Mouse (Mus musculus) cerebellum, postnatal 10 days (tissue): ENCODE results near the gene Chrm3.

Source experiments
- DNase-seq, 2 experiments: peaks; one replicate each; pipeline ENCODE4 v3.0.0; 2021; ENCODE audit warnings: mixed read lengths in 2 of 2

The Chrm3 gene

DNA sequence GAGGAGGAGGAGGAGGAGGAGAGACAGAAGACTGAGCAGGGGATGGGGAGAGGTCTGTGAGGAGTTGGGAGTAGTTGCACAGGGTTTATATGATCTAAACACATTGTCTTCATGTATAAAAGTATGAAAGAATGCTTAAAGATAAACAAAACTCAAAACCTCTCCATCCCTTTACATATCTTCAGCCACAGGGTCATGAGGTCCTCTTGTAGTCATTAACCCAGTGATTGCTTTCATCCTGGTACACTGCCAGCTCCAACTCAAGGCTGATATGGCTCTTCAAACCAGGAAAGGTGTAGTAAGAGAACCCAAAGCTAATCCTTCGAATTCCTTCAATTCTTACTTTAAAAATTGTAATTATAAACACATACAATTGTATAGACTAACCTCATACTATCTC is 470.7 kb downstream of the Chrm3 start:
- DNase-seq = no peak

DNA sequence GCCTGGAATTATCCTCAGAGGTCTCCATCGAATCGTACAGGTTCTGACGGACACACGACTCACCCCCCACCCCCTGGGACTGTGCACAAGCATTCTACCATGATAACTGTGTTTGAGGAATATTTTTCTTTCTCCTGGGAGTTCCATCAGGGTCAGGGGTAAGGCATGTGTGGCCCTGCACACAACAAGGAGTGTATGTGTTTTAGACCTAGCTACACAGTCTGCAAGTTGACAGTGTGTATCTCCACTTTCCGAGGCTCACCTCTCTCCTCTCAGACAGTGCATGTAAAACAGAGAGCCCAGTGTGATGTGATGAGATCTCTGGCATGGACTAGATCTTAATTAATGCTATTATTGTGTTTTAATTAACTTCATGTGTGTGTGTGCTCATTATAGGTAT is 472.4 kb downstream of the Chrm3 start:
- DNase-seq = no peak

DNA sequence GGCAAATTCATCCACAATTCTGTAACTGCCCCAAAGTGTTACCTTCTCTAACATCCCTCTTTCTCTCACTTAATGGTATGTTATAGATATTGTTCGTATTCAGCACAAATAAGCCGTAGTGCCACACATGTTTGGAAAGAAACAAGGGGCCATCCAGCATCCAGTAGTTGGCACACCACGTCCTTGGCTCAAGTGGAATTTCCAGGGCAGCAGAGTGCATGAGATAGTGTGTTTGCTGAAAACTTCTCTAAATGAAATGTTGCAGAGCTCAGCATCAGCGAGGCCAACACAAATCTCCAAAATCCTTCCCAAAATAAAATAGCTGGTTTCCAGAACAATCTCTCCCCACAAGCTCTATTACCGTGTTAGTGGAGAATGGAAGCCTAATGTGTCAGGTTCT is 473.4 kb downstream of the Chrm3 start:
- DNase-seq = no peak

DNA sequence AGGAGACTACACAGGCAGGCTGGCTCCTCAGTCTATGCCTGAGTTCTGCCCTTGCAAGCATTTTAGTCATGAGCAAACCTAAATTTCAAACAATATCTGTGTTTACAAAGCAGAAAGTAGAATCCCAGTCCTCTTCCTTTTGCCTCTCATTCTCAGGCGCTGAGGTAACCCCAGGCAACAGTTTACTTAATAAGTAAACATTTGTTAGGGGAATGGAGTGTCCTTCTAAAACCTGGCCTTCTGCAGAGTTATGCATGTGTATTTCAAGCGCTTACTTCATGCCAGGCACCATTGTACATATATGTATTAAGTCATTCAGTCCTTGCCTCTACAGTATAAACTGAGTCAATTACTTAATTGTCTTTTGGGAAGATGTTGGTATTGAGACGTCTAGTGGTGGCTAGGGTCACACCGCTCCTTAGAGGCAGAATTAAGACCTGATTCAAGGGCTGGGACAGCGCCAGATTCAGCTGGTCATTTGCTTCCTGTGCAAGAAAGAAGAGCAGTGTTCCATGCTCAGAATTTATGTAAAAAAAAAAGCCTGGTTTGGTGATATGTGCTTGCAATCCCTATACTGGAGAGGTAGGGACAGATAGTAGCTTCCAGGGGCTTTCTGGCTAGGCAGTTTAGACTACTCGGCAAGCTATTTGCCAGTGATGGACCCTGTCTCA is 474.0 kb downstream of the Chrm3 start:
- DNase-seq = peak in 1 of 2 experiments; percentile 28

DNA sequence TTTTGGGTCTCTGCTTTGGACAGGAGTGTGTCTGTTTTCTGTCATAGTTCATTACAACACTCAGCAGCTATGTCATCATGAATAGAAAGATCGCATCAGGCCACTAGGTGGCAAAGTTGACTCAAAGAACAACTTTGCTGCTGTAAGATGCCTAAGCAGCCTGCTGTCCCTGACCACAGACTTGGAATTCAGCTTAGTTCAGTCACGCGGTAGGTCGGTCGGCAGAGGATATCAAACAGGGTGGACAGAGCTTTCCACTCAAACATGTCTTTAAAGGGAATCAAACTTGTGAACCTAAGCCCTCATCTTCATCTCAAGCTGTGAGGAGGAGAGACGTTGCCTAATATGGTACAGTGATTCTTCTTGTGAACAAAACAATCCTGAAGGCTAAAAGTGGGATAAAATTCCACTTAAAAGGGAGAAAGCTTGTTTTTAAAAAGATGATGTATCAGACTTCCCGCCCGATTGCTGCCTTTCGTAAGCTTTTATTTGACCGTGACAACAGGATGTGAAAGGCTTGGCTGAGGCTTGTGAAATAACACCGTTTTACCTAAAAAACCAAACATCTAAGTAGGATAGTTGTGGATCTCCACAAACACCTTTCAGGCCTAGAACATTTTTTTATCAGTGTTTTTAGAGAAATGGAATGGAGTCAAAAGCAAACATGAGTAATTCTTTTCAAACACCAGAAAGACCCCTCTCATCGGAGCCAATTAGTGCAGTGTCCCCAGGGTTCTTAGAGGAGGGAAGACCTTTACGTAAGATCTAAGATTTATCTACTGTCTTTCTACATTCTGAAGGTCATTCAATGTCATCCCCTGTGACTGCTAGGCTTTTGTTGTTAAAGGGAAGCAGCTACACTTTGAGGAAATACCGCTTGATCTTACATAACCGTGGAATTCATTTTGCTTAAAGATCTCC is 478.0 kb downstream of the Chrm3 start:
- DNase-seq = peak; percentile 86 to 88

DNA sequence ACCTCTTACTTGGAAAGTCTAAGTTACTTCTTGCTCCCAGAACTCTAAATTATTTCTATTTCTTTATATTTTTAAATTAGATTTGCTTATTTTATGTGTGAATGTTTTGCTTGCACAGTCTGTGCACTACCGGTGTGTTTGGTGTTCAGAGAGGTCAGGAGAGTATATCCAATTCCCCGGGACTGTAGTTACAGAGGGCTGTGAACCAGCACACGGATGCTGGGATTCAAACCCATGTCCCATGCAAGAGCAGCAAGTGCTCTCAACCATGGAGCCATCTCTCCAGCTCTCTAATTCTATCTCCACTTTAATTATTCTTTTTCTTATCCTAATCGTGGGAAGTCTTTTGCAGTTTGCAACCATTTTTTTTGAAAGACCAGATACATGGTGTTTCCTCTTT is 478.7 kb downstream of the Chrm3 start:
- DNase-seq = no peak

DNA sequence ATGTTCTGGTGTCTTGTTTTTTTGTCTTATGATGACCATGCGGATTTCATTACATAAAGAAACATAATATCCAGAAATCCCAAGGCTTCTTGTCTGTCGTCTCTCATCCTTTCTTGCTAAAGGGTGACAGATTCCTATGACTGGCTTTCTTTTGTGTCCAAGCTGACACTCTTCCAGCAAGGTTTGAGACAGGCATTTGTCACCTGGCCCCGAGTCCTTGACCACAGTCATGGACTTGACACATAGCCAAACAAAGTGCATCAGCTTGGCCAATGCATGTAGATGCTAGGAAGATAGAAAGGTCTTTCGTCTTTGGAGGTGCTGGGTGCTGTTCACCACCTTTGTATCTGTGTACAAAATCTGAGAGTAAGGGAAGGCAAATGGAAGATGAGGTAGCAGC is 480.2 kb downstream of the Chrm3 start:
- peak; percentile 56 to 60 for DNase-seq

DNA sequence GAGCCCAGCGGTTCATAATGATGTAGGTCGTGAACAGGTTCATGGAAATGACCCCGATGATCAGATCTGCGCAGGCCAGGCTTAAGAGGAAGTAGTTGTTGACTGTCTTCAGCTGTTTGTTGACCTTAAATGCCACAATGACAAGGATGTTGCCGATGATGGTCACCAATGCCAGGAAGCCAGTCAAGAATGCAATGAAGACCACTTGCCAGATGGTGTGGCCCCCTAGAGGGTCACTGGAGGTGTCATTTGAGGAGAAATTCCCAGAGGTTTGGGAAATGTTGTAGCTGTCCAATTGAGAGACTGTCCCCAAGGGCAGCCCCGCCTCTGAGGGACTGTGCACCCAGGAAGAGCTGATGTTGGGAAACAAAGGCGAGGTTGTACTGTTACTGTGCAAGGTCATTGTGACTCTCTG is 482.0 kb downstream of the Chrm3 start:
- no peak for DNase-seq

DNA sequence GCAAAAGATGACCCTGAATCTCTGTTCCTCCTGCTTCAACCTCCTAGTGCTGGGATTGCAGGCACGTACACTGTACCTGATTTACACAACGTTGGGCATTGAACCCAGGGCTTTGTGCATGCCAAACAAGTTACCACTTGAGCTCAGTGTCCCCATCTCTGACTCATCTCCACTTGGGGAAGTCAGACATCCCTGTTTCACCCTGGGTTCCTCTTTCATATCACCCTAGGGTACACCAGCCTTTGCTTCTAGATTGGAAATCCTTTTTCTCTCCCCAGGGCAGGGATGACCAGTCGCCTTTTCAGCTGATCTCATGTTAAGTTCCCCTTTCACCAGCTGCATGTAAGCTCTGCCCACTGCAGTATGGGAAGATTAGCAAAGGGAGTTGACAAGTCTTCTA is 487.3 kb downstream of the Chrm3 start:
- DNase-seq = no peak

DNA sequence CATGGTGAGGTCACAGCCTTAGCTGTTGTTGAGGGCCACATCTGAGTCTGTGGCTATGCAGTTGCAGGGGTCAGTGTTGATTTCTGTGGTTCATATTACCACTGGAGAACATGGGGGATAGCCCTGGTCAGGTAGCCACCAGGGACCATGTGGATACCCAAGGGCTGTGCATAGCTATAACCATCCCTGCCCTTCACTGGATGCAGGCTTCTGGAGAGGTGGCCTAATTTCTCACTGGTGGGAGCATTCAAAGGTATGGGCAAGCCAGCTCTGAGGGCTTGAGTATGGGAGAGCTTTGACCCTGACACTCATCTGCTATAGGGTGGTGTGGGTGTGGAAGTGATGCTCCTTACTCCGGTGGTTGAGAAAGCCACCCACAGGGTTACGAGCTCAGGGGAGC is 494.5 kb downstream of the Chrm3 start:
- DNase-seq = no peak

DNA sequence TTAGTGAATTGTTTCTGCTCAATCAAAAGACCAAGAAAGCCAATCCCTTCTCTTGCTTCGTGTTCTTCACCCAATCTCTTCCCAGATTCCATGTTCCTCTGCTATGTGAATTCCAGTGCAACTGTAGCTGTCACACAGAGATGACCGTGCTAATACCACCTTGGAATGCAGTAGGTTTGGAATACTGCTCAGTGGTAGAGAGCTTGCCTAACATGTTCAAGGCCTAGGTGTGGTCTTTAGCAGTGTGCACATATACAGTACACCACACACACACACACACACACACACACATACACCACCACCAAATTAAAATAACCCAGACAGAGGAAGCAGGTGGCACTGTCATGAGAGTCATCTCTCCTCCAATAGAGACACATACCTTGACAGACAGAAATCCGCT is 513.1 kb downstream of the Chrm3 start:
- no peak for DNase-seq

DNA sequence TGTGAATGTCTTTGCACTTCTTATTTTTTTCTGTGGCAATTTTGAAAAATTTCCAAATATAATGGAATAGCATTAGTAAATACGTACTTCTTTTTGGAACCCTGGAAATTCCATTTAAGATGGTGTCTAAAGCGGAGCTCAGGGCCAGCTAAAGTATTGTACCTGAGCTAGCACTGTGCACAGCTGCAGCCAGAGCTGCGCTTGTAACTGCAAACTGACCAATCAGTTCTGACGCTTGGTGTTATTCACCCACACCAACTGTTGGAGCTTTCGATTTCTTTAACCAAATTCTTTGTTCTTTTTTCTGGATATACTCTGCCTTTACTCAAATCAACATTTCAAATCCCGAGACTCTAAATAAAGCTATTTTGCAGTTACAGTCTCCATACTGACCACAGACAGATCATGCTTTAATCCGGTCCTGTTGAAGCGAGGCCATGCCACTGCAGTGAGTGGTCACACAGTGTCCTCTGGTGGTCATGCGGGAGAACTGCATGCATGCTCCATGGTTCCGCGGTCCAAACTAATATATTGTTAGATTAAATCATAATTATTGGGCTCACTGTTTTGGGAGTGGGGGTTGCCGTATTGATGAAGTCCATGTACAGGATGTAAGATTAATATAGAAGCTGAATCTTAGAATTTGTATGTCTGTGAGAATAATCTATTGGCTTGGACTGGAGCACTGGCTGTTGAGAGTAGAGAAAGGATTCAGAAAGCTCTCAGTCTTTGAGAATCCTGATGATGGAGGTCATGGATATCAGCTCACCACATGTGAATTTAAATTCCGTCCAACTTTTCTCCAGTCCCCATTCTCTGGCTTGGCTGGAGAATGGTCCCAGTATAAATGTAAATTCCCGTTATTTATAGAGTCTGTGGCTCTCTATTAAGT is 513.9 kb downstream of the Chrm3 start:
- peak; percentile 74 to 82 for DNase-seq

DNA sequence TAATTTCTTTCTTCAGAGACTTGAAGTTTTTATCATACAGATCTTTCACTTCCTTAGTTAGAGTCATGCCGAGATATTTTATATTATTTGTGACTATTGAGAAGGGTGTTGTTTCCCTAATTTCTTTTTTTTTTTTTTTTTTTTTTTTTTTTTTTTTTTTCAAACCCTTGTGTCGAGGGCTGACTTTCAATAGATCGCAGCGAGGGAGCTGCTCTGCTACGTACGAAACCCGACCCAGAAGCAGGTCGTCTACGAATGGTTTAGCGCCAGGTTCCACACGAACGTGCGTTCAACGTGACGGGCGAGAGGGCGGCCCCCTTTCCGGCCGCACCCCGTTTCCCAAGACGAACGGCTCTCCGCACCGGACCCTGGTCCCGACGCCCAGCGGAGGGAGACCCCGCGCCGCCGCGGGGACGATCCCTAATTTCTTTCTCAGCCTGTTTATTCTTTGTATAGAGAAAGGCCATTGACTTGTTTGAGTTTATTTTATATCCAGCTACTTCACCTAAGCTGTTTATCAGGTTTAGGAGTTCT is 526.4 kb downstream of the Chrm3 start:
- peak; percentile 77 to 85 for DNase-seq

DNA sequence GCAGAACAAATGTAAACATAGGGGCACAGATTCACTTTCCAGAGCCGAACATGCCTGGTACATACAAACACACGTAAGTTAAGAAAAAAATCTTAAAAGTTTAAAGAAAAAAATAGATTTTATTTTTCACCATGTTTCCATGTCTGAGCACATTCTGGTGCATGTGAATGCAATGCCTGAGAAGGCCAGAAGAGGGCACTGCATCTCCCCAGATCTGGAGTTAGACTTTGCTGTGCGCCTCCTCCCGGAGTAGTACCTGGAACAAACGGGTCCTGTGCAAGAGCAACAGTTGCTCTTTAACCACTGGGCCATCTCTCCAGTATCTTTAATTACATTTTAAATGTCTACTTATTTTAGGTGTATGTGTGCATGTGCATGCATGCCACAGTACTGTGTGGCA is 534.4 kb downstream of the Chrm3 start:
- peak; percentile 40 to 54 for DNase-seq
